Mouse (Mus musculus): ENCODE data around the gene Uspl1. TPM values are rescaled to one million over a fixed set of nuclear protein-coding genes. Genes with fewer than 3 reads are reported as not detected.

The Uspl1 gene
- total RNA-seq, 2 experiments from 2014 or later = 22.0 to 23.9 TPM

DNA sequence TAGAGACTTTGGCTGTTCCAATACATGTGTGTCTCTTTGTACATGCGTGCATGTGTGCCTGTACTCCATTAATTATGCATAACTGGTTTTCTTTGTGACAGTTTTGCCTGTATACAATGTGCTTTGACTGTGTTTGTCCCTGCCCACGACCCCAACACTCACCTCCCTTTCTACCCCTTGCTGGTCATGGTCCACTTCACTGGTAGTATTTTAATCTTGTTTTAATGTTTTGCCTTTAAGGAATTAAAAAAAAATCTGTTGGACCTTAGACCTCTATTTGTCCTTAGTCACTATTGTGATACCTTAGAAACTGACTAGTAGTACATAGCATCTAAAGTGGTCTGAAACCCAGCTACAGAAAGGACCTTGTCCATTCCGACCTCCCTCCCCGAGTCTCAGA lies 26.9 kb downstream of the Uspl1 start:
- DNase-seq = no peak

DNA sequence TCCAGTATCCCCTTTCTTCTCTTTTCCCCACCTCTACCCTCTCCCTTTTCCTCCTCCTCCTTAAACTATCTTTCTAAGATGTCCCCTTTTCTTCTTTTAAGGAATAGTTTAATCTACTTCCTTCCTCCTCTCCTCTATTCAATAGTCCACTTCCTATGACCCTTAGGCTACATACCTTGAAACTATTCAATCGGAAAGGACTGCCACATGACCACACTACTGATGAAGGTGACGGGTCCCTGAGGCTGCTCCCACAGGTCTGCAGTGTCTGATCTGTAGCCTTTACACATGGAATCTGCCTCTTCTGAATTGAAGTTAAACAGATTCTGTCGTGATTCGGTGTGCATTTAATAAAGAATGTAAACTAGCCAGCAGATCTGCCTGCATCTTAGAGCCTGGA lies 28.7 kb downstream of the Uspl1 start:
- no peak for DNase-seq

DNA sequence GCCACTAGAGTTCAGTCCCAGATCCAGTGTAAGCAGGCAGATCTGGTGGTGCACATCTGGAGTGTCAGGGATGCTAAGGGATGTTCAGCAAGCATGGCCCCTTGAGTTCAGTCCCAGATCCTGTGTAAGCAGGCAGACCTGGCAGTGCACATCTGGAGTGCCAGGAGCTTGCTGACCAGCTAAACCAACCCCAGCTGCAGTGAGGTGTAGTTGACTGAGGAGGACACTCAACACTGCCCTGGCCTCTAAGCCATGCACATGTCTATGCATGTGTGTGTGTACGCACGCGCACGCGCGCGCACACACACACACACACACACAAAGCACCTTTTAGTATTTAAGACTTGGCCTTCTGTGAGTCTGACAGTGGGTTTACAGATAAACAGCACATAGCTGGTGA lies 31.4 kb downstream of the Uspl1 start:
- DNase-seq = no peak

DNA sequence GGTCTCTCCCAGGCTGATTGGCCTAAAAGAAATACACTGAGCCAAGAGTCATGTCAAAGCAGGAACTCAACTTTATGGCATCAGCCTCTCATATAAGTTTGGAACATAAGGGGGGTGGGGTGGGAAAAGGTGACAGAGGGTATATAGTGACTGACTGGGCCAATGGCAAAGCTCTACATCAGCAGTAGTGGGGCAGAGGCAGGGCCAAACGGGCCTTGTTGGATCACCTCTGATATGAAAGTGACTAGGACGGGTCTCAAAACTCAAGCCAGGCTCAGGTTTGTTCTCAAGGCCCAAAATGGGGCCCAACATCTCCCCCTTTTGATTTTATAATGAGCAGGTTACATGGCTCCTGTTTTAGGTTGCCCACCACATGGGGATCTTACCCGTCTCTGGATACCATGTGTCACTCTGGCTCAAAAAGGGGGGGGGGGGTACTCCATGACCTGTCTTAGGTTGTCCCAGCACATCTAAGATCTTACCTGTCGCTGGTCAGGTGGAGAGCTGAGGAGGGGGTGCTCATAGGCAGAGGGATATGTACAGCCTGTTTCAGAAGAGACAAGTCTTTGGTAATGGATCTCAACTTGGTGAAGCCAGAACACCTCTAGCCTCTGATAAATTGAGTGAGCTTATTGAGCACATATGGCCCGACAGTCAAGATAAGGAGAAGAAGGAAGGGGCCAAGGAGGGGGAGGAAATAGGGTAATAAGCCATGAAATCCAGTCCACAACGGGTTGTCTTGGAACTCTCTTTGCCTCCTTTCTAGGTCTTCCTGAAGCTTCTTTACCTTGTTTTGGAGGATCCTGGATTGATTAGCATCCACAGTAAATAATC lies 33.6 kb downstream of the Uspl1 start:
- DNase-seq = no peak

DNA sequence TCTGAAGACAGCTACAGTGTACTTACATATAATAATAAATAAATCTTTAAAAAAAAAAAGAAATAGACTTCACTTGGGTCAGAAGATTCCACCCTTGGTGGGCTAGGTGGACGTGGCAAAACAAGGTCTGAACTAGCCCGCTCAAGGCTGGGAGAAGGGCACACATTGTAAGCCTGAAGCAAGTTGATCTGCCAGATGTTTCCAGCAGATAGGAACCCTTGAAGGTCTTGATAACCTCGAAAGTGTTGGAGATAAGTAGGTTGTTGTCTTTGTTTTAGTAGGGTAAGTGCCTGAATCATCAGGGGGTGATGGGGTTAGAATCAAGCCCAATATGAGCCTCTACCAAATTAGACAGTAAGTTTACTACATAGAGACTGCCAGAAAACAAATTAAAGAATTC lies 35.3 kb downstream of the Uspl1 start:
- DNase-seq = no peak

DNA sequence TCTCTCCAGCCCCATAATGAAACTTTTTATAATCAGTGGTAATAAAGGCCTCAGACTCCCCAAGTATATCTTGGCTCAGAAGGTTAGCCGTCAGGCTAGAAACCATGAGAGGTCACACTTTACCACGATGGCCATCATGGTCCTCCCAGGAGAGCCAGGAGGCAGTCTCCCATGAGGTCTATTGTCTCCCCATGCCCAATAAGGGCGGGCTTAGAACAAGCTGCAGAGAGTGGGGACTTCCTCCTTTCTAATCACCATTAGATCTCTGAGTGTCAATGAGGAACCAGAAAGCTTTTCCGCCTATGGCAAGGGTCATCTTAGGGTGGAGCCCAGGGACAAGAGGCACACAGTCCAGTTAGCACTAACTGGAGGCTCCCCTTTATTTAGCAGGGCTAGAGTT lies 37.2 kb downstream of the Uspl1 start:
- no peak for DNase-seq

DNA sequence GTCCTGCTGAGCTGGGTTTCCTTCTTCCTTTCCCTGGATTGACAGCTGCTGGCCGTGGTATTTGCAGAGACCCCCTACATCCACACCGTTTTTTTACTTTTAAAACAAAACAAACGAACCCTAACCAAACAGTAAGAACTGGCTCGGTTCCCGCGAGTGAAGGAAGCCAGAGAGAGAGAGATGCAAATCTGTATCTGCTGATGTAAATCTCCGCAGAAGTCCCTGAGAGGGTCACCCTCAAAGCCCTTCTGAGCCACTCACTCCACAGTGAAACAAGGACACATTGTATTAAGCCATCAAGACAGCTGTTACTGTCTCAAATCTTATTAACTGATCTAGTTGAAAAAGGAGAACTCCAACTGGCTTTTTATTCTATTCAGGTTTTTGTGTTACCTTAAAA lies 40.5 kb downstream of the Uspl1 start:
- DNase-seq = no peak

DNA sequence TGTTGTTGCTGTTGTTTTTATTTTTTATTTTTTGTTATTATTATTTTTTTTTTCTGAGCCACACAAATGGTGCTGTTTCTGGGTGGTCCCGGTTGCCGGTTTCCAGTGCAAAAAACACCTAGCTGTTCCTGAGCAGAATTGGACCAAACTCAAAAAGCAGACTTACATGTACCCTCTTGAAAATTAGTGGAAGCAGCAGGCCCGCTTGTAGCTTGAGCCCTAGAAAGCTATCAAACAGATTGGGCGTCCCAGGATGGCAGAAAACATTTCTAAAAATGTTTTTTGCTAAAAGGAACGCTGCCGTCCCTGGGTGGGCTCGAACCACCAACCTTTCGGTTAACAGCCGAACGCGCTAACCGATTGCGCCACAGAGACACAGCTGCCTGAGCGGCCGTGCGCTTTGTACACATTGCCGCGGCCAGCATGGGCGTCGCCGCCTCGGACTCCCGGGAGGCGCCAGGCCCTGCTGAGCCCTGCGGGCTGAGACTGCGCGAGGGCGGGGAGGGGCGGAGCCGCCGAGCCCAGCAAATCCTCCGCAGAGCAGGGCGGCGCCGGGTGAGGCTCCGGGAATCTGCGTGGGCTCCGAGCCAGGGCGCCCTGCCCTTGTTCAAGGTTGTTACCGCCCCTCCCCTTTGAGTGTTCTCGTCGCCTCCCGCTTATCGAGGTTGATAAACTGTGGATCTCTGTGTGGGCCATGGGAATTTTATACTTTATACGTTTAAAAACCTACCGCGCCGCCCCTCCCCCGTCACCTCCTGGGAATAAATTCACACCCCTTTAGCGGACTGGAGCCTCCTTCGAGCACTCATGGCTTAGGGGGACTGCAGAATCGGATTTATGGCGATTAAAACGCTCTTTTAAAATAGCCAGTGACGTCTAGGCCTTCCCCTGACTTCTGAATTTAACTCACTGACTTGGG lies 44.8 kb downstream of the Uspl1 start:
- peak; percentile 99 to 100 for DNase-seq

DNA sequence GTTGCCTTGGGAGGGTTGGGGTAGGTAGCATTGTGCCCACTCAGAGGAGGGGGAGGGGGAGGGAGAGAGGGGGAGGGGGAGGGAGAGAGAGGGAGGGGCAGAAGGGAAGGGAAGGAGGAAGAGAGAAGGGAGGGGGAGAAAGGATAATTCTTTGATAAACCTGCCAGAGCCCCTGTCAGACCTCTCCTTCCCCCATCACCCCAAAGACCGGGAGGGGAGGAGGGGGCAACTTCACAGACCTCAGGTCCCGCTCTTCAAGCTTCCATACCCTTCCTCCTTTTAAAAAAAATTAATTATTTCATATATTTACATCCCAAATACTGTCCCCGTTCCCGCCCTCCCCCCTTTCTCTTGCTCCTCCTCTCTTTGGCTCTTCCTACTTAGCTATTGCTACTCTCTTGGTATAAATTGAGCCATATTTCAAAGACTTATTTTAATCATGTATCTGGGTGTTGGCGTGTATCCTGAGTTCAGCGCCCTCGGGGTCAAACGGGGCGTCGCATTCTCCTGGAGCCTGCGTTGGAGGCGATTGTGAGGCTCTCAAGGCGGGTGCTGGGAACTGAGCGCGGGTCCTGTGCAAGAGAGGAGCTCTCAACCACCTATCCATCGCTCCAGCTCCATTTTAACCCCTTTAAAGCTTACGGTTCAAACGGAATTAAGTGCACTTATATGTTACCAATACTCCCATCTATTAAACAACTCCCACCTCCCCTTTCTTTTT lies 45.6 kb downstream of the Uspl1 start:
- no peak for DNase-seq

DNA sequence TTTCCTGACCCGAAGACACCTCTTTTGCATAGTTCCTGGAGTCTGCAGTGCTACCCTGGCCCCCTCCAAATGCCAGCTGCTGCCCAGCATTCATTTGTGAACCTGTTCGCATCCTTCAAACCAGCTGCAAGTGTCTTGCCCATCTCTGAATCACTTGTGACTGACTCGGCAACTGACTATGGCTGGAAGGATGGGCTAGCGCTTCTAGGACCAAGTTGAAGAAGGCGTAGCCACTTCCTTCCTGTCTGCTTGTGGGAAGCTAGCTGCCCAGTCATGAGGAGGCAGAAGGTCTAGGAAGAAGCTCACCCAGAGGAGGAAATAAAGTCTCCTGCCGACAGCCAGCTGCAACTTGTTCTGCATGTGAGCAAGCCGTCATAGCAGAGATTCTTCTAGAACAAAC lies 50.9 kb downstream of the Uspl1 start:
- DNase-seq = peak in 1 of 2 experiments; percentile 69

DNA sequence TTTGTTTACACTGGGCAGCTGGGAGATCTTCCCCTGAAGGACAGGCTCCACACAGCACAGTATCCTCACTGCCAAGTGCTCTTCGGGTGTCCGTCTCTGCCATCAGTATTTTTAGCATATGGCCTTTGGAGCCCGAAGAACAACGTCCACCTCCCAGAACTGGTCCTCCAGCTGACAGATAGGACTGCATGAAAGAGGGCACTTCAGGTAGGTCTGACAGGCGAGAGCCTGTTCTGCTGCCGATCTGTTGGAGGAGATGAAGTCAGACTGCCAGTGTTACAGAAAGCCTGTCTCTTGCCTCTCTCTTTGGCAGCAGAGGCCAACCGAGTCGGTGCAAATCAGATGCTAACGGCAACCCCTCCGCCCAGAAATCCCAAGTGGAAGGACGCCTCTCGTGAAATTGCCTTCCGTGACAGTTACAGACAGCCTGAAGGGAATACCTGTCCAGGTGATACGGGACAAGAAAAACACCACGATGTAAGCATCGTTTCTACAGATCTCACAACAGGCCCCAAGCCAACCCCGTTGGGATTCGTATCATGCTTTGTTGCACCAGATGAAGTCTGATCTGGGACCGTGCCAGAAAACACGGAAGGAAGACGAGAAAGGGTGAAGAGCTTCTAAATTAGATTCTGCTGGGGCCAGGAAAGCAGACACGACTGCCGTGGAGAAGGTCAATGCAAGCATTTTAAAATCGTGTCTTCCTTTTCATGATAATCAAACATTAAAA lies 53.2 kb downstream of the Uspl1 start:
- peak; percentile 26 to 49 for DNase-seq

DNA sequence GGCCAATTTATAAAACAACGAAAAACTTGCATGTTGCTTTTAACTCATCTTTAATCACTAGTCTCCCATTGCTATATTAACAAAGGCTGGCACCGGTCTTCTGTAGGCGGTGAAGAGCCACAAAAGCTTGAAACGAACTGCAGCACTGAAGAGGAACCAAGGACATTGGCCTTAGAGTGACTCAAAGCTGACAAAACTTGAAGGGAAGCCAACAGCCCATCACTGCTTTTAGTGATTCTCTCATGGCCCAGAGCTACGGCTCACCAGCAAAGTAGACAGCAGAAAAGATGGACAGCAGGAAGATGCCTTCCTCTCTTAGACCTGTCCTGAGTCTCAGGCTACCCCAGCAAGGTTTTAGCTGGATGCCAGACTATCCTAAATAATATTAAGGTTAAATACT lies 58.3 kb downstream of the Uspl1 start:
- DNase-seq = no peak

DNA sequence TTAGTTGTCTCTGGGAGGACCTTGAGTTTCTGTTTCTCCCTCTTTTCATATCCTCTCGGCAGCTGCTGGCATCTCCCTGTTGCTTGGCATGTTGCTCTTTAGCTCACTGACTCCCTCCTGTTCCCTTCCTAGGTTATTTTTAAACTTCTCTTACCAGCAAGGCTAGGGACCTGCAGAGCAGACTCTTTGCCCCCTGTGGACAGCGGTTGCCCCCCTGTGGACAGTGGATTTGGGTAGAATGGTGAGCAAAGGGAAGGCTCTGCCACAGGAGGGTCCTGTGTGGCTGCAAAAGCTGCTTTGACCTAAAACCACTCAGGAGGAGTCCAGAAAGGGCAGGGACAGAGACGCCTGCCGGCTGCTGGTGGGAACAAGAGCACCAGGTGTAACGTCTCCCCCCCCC lies 58.9 kb downstream of the Uspl1 start:
- no peak for DNase-seq

DNA sequence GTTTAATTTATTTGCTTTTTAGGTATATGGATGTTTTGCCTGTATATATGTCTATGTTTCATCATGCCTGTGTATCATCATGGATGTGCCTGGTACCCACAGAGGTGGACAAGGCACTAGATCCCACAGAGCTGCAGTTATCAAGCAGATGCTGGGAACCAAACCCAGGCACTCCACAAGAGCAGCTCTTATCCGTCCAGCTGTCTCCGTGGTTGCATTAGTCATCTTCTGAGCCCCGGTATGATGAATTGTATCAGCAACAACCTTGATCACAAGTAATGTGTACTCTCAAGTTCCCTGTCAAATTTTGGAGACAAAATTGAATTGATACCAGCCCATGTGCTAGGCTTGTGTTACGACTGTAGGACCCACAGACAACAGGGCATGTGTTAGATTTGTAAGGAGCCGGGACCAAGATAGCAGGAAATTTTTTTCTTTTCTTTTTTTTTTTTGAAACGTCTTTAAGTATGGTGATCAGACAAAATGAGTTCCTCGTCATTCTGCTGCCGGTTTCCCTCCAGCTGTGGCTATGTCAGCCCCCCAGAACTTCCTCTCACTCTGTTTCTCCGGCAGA lies 61.3 kb downstream of the Uspl1 start:
- no peak for DNase-seq

DNA sequence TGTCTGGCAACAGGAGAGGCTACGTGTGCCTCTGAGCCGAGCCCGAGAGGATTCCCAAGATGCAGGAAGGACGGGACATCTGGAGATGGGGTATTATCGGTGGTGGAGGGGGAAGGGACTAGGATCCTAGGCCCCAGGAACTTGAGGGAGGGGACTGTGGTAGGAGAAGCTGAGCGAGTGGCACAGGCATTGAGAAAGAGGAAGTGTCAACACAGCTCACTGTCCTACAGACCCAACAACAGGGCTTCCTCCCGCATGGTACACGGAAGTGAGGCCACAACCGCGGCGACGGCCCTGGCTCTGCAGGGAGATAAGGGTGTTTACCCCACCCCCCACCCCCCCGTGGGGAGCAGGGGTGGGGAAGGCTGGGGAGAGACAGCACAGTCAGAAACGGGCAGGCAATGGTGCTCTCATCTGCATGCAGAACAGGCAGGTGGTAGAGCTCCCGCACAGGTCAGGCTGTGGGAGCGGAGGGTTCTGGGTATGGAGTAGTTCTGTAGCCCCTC lies 61.9 kb downstream of the Uspl1 start:
- DNase-seq = peak; percentile 57 to 85

DNA sequence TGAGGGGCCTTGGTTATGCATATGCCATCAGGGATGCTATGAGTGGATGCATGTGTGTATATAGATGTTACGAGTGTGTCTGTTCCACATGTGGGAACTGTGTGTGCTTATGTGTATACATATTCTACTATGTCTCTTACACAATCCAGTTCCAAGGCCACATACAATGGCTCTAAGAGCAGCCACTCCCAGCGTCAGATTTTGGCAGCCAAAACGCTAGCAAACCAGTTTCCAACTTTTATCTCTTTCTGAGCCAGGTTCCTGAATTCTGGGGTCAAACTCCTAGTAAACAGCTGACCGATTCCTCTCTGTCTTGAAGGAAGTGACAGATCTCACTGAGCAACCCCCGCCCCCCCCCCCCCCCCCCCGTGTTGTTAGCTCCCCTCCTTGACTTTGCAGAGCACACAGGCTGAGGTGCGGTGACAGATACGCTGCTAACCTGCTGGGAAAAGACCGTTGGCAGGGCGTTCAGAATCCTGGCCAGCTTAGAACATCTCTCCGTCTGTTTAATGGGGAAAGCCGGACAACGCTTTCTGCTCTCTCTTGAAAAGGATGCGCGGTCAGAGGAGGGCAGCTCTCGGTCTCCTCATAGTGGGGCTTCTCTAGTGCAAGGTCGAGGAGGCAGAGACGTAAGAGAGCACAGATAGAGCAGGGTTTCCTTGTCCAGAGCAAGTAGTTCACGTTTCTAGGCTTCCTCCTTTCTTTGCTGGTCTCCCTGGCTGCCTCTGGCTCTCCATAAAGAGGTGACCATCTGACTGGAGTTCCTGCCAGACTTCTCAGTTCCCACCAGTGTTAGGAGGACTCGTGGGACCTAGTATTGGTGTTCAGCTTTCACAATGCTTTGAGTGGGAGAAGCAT lies 63.1 kb downstream of the Uspl1 start:
- DNase-seq = peak; percentile 52 to 55

DNA sequence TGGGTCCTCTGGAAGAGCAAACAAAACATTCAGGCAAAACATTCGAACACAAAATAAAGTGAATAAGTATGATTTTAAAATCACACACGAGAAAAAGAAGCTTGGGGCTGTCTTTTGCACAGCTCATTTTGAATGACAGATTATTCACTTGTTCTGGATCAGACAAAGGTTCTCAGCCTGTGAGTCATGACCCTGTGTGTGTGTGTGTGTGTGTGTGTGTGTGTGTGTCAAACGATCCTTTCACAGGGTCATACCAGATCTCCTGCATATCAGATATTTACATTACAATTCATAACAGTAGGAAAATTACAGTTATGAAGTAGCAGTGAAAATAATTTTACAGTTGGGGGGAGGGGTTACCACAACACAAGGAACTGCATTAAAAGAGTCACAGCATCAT lies 68.2 kb downstream of the Uspl1 start:
- no peak for DNase-seq

DNA sequence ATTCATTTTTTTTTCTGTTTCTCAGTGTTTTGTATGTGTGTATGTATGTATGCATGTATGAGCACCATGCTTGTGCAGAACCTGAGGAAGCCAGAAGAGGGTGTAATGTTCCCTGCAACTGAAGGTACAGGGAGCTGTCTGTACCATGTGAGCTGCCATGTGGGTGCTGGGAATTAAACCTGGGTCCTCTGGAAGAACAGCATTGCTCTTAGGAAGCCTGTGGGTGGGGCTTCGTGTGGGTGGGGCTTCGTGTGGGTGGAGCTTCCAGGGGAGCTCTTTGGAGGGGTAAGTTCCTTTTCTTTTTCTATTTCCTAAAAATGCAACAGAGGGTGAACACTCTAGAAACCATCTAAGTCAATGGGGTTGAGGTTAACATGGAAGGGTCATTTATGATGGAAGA lies 69.3 kb downstream of the Uspl1 start:
- DNase-seq = no peak

DNA sequence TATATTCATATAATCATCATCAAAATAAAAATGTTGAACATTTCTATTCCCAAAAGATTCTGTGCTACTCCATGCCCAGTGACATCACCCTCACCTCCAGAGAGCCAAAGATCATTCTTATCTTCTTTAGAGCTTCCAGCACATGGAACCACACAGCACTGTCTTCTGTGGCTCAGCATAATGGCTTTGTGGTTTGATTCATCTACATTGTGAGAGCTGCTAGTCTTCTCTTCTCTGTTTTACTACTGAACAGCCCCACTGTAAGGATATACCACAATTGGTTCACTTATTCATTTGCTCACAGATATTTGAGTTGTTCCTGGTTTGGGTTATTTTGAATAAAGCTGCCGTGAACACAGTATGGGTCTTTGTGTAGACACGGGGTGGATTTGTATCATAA lies 71.4 kb downstream of the Uspl1 start:
- no peak for DNase-seq

DNA sequence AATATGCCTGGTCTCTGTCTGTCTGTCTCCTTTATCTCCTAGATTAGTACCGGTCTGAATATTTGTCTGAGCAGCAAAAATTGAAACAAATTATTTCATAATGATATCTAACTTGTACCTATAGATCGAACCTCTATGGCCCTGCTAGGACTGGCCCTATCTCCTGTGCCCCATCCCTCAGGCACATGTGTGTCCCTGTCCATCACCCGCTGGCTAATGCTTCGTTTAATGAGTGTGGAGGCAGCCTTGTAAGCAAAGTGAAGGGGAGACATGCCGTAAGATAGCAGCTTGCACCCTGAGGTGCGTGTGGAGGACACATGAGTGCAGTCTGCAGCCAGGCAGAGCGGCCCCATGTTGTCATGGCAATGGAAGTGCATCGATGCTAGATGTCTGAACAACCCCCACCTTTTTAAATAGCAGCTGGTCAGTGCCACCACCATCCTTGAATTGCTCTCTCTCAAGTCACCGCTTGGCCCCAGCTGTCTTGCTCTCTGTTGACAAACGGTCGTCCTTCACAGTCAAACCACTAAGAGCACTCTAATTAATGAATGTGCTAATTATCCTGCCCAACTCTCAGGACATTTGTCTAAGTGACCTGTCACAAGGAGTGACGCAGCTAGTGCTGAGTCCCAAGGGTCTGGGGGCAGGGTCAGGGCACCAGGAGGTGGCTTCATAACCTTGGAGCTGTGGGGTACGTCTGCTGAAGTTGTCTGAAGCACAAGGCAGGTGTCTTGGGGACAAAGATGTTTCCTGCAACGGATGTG lies 73.5 kb downstream of the Uspl1 start:
- DNase-seq = no peak
